Mouse (Mus musculus): ENCODE measurements around the gene Acacb.

Gene Acacb

DNA sequence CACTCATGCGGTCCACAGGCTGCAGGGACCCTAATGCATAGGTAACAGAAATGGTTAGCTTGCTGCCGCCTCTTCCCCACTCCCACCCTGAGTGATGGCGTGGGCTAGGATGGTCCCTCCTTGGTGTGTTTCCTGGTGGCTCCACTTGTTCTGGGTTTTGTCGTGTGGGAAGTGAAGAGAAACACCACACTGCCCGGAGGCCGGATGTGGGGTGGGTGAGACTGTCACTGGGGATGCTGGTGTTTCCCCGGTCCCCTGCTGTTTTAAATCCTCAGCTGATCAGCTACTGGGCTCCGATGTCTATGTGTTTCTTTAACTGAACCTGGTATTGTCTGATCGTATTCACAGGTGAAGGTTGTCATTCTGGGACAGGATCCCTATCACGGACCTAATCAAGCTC lies 10.8 kb upstream of the Acacb start:
- no peak for DNase-seq (ENCODE audit: low spot score)

DNA sequence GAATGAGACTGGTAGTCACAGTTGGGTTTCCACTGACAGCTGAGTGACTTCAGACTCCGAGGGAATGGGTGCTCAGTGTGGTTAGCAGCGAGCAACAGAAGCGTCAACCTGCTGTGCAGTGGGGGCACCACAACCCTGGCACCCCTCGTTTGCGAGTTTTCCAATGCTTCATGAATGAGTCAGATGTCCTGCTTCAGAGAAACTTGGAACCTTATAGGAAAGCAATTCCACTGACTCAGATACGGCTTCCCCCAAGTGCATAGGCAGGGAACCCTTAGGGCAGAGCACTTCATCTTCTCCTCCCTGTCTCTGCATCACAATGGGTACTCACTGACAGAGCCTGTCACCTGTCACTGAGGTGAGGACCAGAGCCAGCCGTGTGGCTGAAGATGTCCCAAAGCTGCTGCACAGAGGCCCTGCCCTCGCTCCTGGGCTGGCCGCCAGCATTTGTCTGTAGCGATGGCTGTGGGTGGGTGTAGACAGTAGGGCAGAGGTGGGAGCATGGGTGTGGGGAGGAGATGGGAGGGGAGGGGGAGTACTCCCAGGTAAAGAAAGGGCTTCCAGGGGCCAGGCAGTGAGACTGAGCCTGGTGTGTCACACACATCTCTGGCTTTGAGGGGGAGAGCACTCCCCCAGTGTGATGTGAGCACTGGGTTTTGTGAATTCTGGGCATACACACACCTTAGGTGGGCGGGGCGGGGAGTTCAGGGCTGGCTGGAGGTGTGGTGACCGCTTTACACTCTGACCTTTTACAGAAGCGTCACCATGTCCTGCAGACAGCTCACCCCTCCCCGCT lies 8.7 kb upstream of the Acacb start:
- no peak for DNase-seq (ENCODE audit: low spot score)

DNA sequence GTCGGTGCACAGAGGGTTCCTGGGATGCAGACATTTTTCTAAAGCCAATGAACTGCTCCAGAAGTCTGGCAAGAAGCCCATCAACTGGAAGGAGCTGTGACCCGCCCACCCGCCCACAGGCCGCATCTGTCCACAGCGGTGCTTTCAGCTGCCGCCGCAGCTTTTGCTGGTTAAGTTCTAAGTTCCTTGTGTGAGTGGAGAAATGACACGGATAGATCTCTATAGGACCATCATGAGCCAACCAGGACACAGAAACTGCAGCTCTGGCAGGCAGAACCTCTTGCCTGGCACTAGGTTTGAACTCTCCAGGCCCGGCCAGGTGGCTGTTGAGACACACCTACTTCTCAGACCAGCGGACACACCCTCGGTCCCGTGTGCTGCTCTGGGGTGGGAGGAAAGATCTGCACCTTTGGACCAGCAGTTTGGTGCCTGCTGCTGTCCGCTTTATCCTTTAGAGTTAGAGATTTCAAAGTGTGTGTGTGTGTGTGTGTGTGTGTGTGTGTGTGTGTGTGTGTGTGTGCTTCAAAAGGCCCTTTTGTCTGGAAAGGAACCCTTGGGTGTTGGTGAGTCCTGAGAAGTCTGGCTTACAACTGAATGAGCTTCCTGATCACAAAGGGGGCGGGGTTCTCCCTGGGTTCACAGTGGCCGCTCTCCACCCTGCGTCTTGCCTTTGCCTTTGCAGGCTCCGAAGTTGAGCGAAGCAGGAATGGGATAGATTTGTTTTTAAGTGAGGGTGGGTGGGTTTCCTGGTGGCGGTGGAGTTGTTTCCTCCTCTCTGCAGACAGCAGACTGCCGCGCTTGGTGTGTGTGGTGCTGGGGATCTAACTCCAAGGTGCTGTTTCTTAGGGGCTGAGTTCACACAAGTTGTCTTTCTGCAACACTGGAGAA lies 7.8 kb upstream of the Acacb start:
- no peak for DNase-seq (ENCODE audit: low spot score)

DNA sequence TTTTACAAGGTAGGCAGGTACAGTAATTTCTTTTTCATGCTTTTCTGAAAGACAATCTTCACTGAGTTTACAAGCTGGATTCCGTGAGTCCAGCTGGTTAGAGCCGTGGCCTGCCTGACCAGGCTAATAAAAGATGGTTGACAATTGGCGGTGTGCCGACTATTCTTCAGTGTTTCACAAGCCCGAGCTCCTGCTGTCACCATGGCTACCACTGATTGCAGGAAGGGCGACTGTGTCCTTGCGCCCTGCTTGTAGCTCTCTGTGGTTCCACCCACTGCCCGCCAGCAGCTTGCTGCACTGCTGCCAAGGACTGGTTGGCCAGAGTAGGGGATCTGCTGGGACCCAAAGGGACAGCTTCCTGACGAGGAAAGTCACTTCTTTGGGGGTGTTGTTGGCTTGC lies 7.2 kb upstream of the Acacb start:
- no peak for DNase-seq (ENCODE audit: low spot score)

DNA sequence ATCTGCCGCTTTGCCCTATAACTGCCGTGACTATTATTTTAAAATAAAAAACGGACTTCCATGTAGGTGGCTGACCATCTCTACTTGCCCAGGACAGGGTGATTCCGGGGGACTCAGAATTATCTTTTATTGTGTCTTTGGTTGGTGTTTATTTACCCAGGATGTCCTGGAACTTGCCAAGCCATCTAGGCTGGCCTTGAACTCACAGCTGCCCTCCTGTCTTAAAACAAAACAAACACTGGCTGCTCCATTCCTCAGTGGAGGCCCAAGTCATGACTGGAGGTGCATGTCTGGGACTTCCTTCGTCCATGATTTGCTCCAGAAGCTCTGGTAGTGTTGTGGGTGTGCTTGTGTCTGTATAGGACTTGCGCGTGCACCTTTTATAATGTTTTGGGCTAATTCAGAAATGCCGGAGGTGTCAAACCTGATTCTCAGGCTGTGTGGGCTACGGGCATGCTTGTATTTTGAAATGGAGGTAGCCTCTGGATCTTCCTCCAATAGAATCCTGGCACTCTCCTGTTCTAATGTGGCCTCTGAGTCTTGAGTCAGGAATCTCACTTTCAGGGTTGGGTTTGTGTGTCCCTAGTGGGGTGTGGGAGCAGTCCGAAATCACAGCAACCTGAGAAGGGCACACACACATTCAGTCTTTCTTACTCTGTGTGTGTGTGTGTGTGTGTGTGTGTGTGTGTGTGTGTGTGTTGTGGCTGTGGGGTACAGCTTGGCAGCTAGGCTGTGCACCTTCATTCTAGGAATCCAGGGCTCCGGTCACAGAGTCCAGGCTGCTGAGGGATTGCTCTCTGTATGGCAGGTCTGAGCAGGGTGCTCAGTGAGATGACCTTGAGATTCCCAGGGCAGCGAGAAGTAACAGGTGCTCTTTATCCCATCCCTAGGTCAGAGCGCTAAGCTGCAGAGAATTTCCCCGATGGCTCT lies 973 bp downstream of the Acacb start:
- no peak for DNase-seq (ENCODE audit: low spot score)

DNA sequence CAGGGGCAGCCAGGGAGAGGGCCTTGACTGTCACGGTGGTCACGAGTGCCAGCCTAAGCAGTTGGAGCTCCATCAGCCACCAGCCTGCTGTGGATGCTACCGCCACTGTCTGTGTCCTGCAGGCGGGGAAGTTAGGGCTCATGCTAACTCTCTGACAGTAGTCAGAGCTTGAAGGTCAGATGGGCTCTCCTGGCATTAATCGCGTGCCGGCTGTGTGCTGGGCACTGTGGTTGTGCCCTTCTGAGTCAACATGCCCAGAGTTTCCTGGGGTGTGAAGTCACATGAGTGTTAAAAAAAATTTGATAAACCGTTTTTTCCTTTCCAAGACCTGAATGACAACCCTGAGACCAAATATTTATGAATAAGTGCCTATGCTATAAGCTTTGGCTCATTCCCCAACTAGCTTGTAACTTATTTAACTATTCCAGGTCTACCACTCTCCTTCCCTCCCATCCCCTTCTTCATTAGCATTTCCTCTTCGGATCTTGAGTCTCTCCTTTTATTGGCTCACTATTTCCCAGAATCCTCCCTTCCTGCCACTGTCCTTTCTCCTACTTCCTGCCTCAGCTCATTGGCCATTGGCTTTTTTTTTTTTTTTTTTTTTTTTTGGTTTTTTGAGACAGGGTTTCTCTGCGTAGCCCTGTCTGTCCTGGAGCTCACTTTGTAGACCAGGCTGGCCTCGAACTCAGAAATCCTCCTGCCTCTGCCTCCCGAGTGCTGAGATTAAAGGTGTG lies 6.2 kb downstream of the Acacb start:
- DNase-seq (ENCODE audit: low spot score): no peak

DNA sequence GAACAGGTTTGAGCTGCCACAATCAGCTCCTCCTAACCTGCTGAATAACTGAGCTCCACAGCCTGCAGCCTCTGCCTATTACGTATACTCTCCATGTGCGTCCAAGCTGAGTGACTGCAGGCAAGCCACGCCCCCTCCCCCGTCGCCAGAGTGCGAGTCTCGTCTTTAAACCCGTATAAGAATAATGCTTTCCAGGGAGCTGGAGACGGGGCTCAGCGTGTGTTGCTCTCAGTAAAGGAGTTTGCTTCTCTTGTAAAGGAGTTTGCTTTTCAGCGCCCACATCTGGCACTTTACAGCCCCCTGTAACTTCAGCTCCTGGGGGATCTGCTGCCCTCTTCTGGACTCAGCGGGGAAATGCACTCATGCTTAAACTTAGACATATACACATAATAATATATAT lies 7.2 kb downstream of the Acacb start:
- DNase-seq (ENCODE audit: low spot score): peak; percentile 56

DNA sequence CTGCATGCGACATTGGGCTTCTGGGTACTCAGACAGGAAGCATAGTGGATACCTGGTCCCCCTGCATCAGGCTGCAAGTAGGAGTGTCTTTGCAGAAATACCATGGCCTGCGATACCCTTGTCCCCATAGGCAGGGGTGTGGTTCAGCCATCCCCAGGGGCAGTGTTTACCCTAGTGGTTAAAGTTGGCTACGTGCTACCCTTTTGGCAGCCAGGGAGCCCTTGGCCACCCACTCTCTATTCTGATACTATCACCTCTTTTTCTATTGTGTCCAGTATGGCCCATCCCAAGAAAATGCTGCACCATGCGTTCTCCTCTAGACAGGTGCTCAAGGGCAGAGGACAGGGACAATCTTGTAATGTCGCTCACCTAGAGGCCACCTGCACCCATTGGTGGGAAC lies 8.4 kb downstream of the Acacb start:
- DNase-seq (ENCODE audit: low spot score): no peak

DNA sequence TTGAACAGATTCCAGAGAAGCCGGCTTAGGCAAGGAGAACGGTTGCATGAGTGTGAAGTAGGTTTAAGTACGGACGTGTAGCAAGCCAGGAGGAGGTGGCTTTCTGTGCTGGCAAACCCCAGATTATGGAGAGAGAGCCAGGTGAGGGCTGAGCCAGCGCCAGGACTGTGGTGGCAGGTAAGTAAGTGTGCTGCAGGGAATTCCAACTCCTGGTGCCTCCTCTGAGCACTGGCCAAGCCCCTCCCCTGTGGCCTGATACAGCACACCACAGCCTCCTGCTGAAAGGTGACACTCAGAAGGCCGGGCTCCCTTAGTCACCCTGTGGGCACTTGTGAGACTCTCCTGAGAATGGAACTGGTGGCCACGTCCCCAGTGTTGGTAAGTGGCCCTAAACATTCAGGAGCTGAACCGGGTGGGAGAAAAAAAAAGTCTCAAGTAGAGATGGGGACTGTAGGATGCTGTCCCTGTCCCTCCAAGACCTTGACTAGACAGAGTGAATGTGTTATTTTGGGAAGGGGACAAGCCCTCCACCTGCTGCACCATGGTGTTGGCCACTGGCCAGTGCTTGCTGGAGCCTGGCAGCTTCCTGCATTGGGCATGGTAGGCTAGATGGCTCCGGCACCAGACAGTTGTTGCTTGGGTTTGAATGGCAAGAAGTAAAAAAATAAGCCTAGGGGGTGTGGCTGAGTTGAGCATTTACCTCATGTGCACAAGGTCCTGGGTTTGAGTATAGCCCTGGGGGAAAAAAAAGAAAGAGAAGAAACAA lies 9.0 kb downstream of the Acacb start:
- no peak for DNase-seq (ENCODE audit: low spot score)

DNA sequence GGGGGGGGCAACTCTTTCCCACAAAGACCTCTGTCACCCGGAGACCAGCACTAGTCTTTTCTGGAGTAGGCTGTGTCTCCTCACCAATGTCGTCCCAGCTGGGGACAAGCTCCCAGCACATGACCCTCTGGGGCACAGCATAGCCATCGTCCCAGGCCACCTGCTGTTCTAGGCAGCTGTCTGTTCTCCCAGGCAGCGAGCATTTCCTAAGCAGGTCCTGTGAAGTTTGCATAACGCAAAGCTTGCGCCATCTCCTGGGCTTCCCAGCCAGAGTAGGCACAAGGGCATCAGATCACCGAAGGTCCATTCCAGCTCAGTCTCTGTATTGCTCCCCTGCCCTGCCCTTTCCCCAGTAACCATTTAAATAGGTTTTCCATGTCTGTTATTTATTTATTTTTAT lies 10.9 kb downstream of the Acacb start:
- DNase-seq (ENCODE audit: low spot score): no peak

DNA sequence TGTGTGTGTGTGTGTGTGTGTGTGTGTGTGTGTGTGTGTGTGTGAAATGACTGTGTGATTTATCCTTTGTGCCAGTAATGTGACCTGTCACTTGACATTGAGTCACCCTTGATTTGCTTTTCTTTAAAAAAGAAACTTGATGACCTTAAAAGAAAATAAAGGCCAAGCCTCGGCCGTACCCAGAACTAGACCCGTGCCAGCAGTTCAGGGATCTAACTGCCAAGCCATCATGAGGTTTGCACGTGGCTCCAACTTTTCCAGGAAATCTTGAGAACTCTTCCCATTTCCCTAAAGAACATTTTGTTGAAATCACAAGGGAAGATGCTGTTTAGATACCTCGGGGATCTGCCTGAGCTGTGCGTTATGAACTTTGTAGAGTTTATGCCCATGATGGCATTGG lies 15.1 kb downstream of the Acacb start:
- no peak for DNase-seq (ENCODE audit: low spot score)

DNA sequence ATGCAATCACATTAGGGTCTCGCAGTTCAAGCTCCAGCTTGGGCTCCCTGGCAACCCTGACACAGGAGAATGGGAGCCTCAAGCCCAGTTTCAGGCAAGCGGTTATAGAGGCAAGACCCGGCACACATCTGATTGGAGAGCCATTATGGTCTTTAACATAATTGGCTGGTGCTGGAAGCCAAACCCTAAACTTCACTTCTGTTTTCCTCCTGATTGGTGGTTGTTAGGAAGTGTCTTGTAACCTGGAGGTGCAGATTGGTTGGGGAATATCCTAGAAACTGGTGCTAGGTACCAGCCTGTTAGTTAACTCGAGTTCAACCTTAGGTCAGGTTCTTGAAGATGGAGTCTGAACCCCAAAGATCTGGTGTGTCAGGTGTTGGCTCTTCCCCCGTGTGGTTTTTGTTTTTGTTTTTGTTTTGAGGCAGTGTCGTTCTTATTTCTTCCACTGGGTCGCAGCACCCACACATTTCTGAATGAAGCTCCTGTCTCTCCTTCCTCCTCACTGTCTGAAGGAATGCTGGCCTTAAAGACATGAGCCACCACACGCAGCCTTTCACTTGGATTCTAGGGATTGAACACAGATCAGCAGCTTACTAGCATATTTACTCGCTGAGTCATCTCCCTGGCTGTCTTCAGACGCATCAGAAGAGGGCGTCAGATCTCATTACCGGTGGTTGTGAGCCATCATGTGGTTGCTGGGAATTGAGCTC lies 15.9 kb downstream of the Acacb start:
- no peak for DNase-seq (ENCODE audit: low spot score)

DNA sequence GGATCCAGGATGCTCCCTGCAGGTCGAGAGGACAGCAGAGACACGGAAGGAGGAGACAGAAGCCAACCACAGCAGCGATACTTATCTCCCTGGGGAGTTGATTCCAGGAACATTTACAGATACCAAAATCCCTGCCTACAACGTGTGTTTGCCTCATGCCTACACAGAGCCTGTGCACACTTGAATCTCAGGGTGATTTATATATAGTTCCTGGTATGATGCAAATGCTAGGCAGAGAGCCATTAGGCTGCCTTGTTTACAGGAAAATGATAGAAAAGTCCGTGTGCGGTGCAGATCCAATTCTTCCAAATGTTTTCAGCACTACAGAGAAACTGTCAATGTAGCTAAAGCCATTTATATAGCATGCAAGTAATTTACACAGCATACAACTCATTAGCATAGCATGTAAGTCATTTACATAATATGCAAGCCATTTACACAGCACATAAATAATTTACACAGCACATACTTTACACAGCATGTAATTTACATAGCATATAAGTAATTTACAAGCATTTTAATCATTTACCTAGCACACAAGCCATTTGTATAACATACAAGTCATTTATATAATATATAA lies 16.9 kb downstream of the Acacb start:
- no peak for DNase-seq (ENCODE audit: low spot score)

DNA sequence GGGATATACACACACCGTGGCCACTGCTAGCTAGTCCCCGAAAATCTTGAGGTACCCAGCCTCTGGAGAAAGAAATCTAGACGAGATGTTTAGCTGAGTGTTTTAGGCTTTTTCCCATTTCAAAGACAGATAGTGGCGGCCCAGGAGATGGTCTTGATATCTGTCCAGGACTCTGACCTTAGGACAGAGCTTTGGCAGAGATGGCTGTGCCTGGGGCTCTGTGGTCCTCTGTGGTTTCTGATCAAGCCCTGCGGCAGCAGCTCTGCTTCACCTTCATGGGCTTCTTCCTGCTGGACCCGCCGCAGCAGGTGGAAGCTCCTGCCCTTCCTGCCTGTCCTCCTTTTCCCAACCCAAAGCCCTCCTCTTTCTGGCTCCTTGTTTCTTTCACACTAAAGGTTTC lies 24.0 kb downstream of the Acacb start:
- DNase-seq (ENCODE audit: low spot score): no peak

DNA sequence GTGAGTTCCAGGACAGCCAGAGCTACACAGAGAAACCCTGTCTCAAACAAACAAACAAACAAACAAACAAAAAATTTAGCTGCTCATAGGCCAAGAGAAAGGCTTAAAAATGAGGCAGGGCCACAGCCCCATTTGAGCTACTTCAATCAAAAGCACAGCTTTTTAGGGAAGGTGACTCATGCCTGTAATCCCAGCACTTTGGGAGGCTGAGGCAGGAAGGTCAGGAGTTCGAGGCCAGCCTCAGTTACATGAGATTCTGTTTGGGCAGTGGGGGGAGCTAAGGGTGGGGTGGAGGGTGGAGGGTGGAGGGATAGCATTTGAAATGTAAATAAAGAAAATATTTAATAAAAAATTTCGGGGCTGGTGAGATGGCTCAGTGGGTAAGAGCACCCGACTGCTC lies 26.6 kb downstream of the Acacb start:
- no peak for DNase-seq (ENCODE audit: low spot score)

DNA sequence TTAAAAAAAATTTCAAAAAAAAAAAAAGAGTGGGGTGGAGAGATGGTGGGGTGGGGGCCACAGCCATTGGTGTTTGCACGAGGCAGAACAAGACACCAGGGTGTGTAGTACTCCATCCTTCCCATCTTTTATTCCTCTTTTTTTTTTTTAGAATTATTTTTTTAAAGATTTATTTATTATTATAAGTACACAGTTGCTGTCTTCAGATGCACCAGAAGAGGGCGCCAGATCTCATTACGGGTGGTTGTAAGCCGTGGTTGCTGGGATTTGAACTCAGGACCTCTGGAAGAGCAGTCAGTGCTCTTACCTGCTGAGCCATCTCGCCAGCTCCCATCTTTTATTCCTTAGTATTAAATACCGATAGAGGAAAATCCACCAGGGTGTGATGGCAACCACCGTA lies 27.1 kb downstream of the Acacb start:
- DNase-seq (ENCODE audit: low spot score): no peak

DNA sequence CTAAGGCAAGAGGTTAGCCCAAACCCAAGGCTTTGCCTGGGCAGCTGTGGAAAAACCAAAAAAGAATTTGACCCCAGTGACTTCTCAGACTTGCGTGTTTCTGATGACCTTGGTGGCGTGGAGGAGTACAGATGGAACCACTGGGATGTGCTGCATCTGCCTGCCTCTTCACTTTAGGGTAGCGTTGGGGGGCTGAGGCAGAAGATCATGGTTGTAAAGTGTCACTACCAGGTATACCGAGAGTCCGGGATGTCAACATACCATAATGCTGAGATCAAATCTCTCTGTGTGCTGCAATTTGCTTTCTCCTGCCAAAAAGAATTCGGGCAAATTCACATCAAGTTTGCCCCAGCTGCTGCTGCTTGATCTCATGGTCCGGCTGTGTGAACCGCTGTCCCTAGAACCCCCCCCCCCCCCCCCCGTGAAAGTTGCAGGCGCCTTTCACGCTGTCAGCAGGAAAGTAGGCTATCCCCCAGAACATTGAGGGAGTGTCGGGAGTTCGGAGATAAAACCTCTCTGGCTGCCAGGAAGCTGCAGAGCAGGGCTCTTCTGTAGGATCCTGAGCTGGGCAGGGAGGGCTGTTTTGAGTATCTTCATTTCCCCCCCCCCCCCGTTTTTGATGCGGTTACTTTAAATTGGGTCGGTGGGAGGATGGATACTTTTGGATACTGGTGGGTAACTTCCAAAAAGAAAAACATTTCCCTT lies 27.7 kb downstream of the Acacb start:
- DNase-seq (ENCODE audit: low spot score): no peak

DNA sequence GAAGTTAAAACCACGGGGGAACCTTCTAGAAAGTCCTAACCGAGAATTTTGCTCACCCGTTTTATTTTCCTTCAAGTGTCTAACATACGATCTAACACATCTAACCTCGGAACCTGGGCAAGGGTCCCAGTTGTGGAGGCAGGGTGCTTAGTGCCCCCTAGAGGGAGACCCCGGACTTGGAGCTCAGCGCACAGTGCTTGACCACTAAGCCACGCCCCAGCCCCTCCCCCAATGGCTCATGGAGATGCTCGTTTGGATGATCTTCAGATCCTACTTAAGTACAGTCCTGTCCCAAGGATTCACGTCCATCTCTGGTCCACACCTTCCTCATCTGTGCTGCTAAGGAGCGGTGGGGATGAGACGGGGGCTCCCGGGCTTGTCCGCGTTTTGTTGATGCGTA lies 28.3 kb downstream of the Acacb start:
- peak; percentile 51 for DNase-seq (ENCODE audit: low spot score)

DNA sequence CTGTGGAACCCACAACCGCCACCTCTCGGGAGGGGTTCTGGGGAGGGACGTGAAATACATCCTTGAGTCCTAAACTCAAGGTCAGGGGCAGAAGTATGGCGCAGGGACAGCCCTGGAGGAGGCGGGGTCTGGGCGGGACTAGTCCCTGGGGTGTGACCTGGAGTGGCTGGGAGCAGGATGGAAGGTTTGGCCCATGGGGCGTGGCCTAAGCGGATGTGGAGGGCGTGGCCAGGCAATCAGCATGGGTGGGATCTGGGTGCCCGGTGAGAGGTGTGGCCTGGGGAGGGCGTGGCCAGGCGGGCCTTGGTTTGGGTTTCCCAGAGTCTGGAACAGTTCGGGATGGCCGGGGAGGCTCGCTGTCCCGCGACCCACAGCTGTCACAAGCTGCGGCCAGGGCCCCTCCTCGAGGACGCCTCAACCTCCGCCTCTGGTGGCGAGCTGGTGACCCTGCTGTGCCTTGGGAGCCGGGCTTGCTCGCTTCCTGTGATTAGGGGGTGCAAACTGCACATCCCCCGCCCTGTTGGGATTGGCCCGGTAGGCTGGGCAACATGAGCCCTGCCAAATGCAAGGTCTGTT lies 29.3 kb downstream of the Acacb start:
- peak; percentile 95 for DNase-seq (ENCODE audit: low spot score)
